Mouse (Mus musculus) embryonic fibroblast, embryonic 13.5 days (primary cell): ENCODE measurements around the gene Pde7b. TPM values are rescaled to one million over a fixed set of nuclear protein-coding genes. Genes with fewer than 3 reads are reported as not detected.
A peak's percentile ranks its signal among the peaks of the same experiment; 100 is the strongest.

Source experiments
- H3K27ac ChIP-seq: 2 replicates; pipeline ENCODE4 v1.5.1; 2012; ENCODE audit warnings: low read length, control low read depth, inconsistent platforms; ENCODE audit not compliant: insufficient read depth
- H3K4me1 ChIP-seq: 2 replicates; pipeline ENCODE4 v1.6.1; 2011; ENCODE audit warnings: low read length; ENCODE audit not compliant: control insufficient read depth, insufficient read depth
- H3K4me3 ChIP-seq: 2 replicates; pipeline ENCODE4 v1.5.1; 2011; ENCODE audit warnings: mild to moderate bottlenecking, control low read depth, low read length; ENCODE audit not compliant: insufficient read depth
- CTCF ChIP-seq: IDR thresholded peaks from 2 replicates; pipeline ENCODE4 v1.5.1; 2011; ENCODE audit warnings: mild to moderate bottlenecking, control low read depth, low read length, moderate library complexity, borderline replicate concordance; ENCODE audit not compliant: insufficient read depth
- POLR2A ChIP-seq: IDR thresholded peaks from 2 replicates; pipeline ENCODE4 v1.6.1; 2011; ENCODE audit warnings: low read depth, mild to moderate bottlenecking, control low read depth, low read length, moderate library complexity
- polyA plus RNA-seq: library from polyadenylated mRNA; stranded (reverse); fragments of >200 nt; gene quantifications from 2 replicates; pipeline ENCODE4 v1.2.4, GENCODE M21; 2011; ENCODE audit warnings: low read depth; ENCODE audit not compliant: missing spikeins, insufficient read length

The Pde7b gene
- polyA plus RNA-seq, 1 experiment, result 9.0 TPM

DNA sequence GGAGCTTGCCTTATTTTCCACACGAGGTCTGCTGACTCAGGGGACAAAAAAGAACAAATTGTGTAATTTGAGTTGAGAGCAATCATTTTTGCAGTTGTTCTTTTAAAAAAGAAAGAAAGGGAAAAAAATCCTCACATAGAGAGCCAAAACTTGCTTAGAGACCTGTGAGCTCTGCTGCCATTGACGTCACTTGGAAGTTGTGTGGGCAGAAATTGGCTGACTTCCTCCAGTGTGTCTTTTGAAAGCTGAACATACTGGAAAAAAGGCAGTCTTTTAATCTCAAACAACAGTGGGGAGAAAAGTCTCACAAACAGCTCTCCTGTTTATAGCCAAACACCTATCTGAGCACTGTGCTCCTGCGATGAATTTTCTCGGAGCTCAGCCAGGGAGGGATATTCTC, 51.1 kb downstream of the Pde7b start:
- TF ChIP-seq POLR2A (no peak), CTCF (no peak)
- Histone ChIP-seq H3K4me3 (no peak overlapping the region), H3K4me1 (peaks cover 12% of the 10 kb centered on the region), H3K27ac (peak overlapping the region; percentile 88)

DNA sequence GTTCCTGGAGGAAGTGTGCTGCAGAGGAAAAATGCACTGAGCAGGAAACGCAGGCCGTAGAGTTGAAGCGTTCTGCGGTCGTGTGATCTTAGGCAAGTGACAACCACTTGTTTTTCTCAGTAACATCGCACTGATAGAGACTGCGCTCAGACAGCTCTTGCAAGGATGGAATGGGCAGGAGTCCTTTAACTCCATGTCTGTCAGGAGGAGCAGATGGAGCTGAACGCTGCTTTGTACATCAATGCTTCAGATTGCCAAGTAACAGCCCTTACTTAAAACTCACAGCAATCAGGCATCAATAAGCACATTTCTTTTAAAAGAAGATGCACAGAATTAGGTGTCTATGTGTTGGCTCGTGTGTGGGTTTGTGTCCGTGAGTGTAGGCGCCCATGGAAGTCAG, 52.3 kb downstream of the Pde7b start:
- H3K4me3 ChIP-seq, result no peak overlapping the region
- no peak for TF ChIP-seq CTCF
- no peak for TF ChIP-seq POLR2A
- peaks cover 12% of the 10 kb centered on the region for H3K4me1 ChIP-seq
- H3K27ac ChIP-seq, result peak overlapping the region; percentile 77; the same call in 1 of the 2 replicates

DNA sequence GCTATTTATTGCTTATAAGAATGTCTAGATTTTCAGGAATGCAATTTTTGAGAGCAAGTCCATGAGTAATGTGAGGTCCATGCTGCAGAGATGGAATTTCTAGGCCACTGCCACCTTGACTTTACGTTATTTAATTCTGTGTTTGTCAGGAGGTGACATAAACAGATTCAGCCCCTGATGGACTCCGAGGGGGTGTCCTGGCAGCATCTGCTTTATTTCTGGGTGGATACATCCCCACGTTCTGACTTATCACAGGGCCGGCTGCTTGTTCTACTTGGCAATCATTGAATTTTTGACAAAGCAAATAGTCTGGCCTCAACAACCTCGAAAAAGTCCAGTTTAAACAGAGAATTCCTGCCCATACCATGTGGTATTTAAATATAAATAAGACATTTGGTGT, 53.3 kb downstream of the Pde7b start:
- Histone ChIP-seq H3K27ac (peak overlapping the region; percentile 53; the same call in 1 of the 2 replicates), H3K4me1 (peaks cover 12% of the 10 kb centered on the region), H3K4me3 (no peak overlapping the region)
- TF ChIP-seq POLR2A (no peak), CTCF (no peak)

DNA sequence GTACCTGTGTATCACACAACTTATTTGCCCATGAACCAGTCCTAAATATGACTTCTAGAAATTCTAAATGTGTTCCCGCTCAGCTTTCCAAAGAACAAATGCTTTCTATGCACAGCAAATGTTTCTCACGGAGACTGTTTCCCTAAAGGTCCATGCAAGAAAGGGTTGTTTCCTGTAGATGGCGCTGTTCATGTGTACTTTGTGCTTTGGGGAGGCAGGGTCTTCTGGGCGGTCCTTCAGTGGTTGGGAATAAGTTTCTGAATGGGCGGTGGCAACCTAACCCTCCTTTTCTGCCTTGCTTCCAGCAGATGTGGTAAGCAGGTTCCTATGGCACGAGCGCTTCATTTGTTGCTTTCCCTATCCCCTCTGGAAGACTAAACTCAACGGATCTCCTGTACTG, 54.3 kb downstream of the Pde7b start:
- TF ChIP-seq CTCF (no peak), POLR2A (no peak)

GRCm38 (mm10) chr10:20669467-20669866, 55.4 kb downstream of the Pde7b start:
- H3K4me1 ChIP-seq, result peaks cover 12% of the 10 kb centered on the region
- no peak overlapping the region for H3K27ac ChIP-seq
- no peak for TF ChIP-seq POLR2A
- no peak for TF ChIP-seq CTCF
- H3K4me3 ChIP-seq, result no peak overlapping the region

More for the DNA sequence above, 54.3 kb downstream of the Pde7b start:
- Histone ChIP-seq H3K4me1 (peaks cover 12% of the 10 kb centered on the region), H3K4me3 (no peak overlapping the region), H3K27ac (no peak overlapping the region)

GRCm38 (mm10) chr10:20668577-20668976, 56.3 kb downstream of the Pde7b start:
- no peak overlapping the region for H3K4me3 ChIP-seq
- no peak overlapping the region for H3K27ac ChIP-seq
- TF ChIP-seq POLR2A (no peak), CTCF (no peak)
- H3K4me1 ChIP-seq, result peaks cover 7% of the 10 kb centered on the region

DNA sequence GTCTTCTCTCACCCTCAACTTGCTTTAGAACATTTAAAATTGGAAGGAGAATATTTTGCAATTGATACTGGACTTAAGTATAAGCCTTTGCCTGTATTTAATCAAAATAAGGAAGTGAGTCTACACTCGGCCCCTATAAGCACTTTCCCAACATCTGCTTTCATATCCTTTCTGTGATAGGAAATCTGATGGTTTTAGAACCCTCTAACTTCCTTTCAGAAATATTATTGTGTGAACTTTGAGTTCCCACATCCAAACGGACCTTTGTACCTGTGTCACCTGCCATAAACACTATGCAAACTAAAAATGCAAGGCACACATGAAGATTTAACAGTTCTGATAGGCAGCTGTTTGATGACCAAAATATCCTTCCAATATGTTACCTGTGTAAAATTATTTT, 58.2 kb downstream of the Pde7b start:
- TF ChIP-seq CTCF (no peak), POLR2A (no peak)
- Histone ChIP-seq H3K4me1 (no peaks in the 10 kb centered on the region), H3K27ac (no peak overlapping the region), H3K4me3 (no peak overlapping the region)

GRCm38 (mm10) chr10:20662951-20663350, 61.9 kb downstream of the Pde7b start:
- Histone ChIP-seq H3K27ac (no peak overlapping the region), H3K4me1 (peaks cover 4% of the 10 kb centered on the region; the same call in 1 of the 2 replicates), H3K4me3 (no peak overlapping the region)
- TF ChIP-seq CTCF (no peak), POLR2A (no peak)

GRCm38 (mm10) chr10:20661684-20662083, 63.2 kb downstream of the Pde7b start:
- no peak overlapping the region for H3K4me3 ChIP-seq
- peaks cover 5% of the 10 kb centered on the region; the same call in 1 of the 2 replicates for H3K4me1 ChIP-seq
- H3K27ac ChIP-seq, result no peak overlapping the region
- no peak for TF ChIP-seq CTCF
- no peak for TF ChIP-seq POLR2A

- no peak overlapping the region for H3K27ac ChIP-seq
- peaks cover 5% of the 10 kb centered on the region; the same call in 1 of the 2 replicates for H3K4me1 ChIP-seq
- H3K4me3 ChIP-seq, result no peak overlapping the region
- TF ChIP-seq POLR2A, result no peak
- TF ChIP-seq CTCF, result no peak
Measured at GRCm38 (mm10) chr10:20659718-20660117, 65.2 kb downstream of the Pde7b start.

- Histone ChIP-seq H3K27ac (no peak overlapping the region), H3K4me3 (no peak overlapping the region), H3K4me1 (peaks cover 5% of the 10 kb centered on the region; the same call in 1 of the 2 replicates)
- TF ChIP-seq CTCF, result no peak
- no peak for TF ChIP-seq POLR2A
Measured at GRCm38 (mm10) chr10:20659268-20659667, 65.6 kb downstream of the Pde7b start.
